Mouse (Mus musculus) forebrain, embryonic 11.5 days (tissue): ENCODE results near the gene Abcb11. TPM values are rescaled to one million over a fixed set of nuclear protein-coding genes. Genes with fewer than 3 reads are reported as not detected.

Experiments
- ATAC-seq: fragments of 200-750 bp; cut with Nextera tagmentation; replicated peaks from 2 replicates; pipeline ENCODE4 v1.8.0; 2017; ENCODE audit warnings: moderate TSS enrichment; ENCODE audit not compliant: low FRiP score
- DNase-seq: peaks from one replicate; pipeline ENCODE4 v3.0.0-alpha.2; 2017; ENCODE audit warnings: low spot score
- H3K27ac ChIP-seq: fragments of 300-500 bp; sonication (generic); 2 replicates; pipeline ENCODE4 v1.5.1; 2014; ENCODE audit warnings: low read depth, low read length
- H3K27me3 ChIP-seq: fragments of 300-500 bp; sonication (generic); 2 replicates; pipeline ENCODE4 v1.6.1; 2014; ENCODE audit warnings: mild to moderate bottlenecking, low read length, mixed read lengths; ENCODE audit not compliant: control insufficient read depth, insufficient read depth
- H3K36me3 ChIP-seq: fragments of 300-500 bp; sonication (generic); 2 replicates; pipeline ENCODE4 v1.6.1; 2014; ENCODE audit warnings: mild to moderate bottlenecking, low read length, moderate library complexity, mixed read lengths; ENCODE audit not compliant: control insufficient read depth, insufficient read depth
- H3K4me1 ChIP-seq: fragments of 300-500 bp; sonication (generic); replicated peaks from 2 replicates; pipeline ENCODE4 v1.6.1; 2014; ENCODE audit warnings: low read length, mixed read lengths; ENCODE audit not compliant: control insufficient read depth, insufficient read depth
- H3K4me2 ChIP-seq: fragments of 300-500 bp; sonication (generic); 2 replicates; pipeline ENCODE4 v1.6.1; 2014; ENCODE audit warnings: low read depth, mild to moderate bottlenecking, low read length, moderate library complexity, mixed read lengths; ENCODE audit not compliant: severe bottlenecking
- H3K4me3 ChIP-seq: fragments of 300-500 bp; sonication (generic); 2 replicates; pipeline ENCODE4 v1.5.1; 2014; ENCODE audit warnings: low read depth, low read length
- H3K9ac ChIP-seq: fragments of 300-500 bp; sonication (generic); 2 replicates; pipeline ENCODE4 v1.6.1; 2014; ENCODE audit warnings: low read length
- H3K9me3 ChIP-seq: fragments of 300-500 bp; sonication (generic); 2 replicates; pipeline ENCODE4 v1.6.1; 2016; ENCODE audit warnings: low read length, mixed read lengths; ENCODE audit not compliant: control insufficient read depth
- WGBS: fragments of 180-500 bp; shearing (Covaris S2); extraction: QIAGEN DNeasy Blood & Tissue Kit; methylation state at CpG from one replicate; pipeline ENCODE4 v1.1.7; 2014; 5-methylcytosine and 5-hydroxymethylcytosine counted together
- polyA plus RNA-seq: library from polyadenylated mRNA; unstranded; fragments of >200 nt; fragmentation: Nextera tagmentation; extraction: Ambion mirVana; gene quantifications from 2 replicates; pipeline ENCODE4 v1.2.1, GENCODE M21; 2014

Gene Abcb11
- polyA plus RNA-seq, 1 experiment from 2014 or later = not detected

DNA sequence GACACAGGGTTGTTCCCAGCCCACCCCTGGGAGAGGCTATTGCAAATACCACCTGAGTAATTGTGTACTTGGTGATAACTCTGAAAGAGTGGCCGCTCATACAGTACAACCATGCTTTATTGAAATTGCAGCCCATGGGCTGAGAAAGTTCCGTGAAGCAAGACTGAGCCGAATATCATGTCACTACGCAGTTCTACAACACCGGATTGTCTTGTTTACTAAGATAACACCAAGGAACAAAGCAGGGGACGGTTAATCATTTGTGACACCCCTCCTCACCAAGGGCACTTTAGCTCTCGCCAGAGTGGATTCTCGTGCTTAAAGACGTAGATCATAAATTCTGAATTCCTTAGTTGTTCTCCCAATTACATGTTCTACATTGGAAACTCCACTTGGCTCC is 103.1 kb downstream of the Abcb11 start:
- H3K9me3 ChIP-seq = no peaks in the 10 kb centered on the region
- no peaks in the 10 kb centered on the region for H3K4me1 ChIP-seq
- H3K27me3 ChIP-seq = peaks cover 2% of the 10 kb centered on the region; the same call in 1 of the 2 replicates
- no peak overlapping the region for H3K4me3 ChIP-seq
- H3K9ac ChIP-seq = no peak overlapping the region
- H3K27ac ChIP-seq = no peak overlapping the region
- DNase-seq (no peak), ATAC-seq (no peak)
- 93% methylated on average over 9 of the region's 9 CpGs for WGBS
- H3K36me3 ChIP-seq = no peaks in the 10 kb centered on the region
- no peak overlapping the region for H3K4me2 ChIP-seq

DNA sequence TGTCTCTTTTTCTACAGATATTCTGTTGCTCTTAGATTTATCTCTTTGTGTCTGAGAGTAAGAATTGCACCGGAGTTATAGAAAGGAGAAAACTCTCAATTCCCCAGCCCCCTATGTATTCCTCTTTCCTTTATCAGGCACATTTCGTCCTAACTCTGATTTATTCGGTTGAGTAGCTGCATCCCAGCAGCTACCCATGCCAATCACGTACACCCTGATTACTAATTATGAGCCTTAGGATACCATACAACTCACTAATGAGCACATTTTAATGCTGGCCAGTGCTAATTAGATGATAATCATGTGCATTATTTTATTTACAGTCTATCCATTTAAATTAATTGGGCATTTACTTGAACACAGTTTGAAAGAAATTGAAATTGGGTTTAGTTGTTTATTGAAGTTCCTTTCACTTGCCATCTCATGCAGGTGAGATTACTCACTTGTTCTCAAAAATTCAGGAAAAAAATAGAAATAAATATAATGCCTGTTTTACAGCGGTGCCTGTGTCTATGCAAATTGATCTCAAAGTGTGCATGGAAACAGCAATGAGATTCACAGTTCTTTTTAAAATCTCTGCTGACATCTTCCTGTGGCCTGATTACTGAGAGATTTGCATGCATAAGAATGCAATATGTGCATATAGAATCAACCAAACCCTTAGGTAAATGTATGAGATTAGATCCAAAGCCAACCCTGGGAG is 107.3 kb downstream of the Abcb11 start:
- WGBS = 46% methylated on average over 5 of the region's 5 CpGs
- DNase-seq (no peak), ATAC-seq (peak; percentile 91)
- H3K4me1 ChIP-seq = no peaks in the 10 kb centered on the region
- H3K36me3 ChIP-seq = no peaks in the 10 kb centered on the region
- H3K4me3 ChIP-seq = no peak overlapping the region
- H3K27ac ChIP-seq = no peak overlapping the region
- H3K9ac ChIP-seq = no peak overlapping the region
- peaks cover 2% of the 10 kb centered on the region; the same call in 1 of the 2 replicates for H3K27me3 ChIP-seq
- H3K4me2 ChIP-seq = no peak overlapping the region
- no peaks in the 10 kb centered on the region for H3K9me3 ChIP-seq

DNA sequence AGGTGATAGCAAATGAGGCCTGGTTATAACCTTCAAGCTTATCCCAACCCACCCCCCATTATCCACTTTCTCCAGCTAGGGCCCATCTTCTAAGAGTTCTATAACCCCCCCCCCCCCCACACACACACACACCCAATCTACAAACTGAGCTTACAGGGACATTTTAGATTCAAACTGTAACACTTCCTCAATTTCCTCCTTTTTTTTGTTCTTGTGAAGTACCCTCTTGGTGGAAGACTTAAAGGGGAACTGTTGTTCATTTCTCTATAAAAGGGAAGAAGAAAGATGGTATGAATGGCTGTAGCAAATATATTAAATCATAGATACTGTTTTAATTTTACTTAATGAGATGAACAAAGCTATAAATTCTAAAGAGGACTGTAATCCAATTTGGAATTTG is 110.3 kb downstream of the Abcb11 start:
- no peak for DNase-seq
- no peaks in the 10 kb centered on the region for H3K27me3 ChIP-seq
- no peaks in the 10 kb centered on the region for H3K9me3 ChIP-seq
- H3K9ac ChIP-seq = no peak overlapping the region
- no peak overlapping the region for H3K27ac ChIP-seq
- no peak overlapping the region for H3K4me2 ChIP-seq
- H3K4me1 ChIP-seq = no peaks in the 10 kb centered on the region
- no peaks in the 10 kb centered on the region for H3K36me3 ChIP-seq
- no peak overlapping the region for H3K4me3 ChIP-seq
- no peak for ATAC-seq

GRCm38 (mm10) chr2:69230137-69230536 is 112.3 kb downstream of the Abcb11 start:
- Histone ChIP-seq H3K9me3 (no peaks in the 10 kb centered on the region), H3K27ac (no peak overlapping the region), H3K27me3 (no peaks in the 10 kb centered on the region), H3K9ac (no peak overlapping the region), H3K36me3 (no peaks in the 10 kb centered on the region), H3K4me2 (no peak overlapping the region), H3K4me1 (no peaks in the 10 kb centered on the region), H3K4me3 (no peak overlapping the region)
- ATAC-seq = no peak
- 90% methylated on average over 2 of the region's 2 CpGs for WGBS
- no peak for DNase-seq

DNA sequence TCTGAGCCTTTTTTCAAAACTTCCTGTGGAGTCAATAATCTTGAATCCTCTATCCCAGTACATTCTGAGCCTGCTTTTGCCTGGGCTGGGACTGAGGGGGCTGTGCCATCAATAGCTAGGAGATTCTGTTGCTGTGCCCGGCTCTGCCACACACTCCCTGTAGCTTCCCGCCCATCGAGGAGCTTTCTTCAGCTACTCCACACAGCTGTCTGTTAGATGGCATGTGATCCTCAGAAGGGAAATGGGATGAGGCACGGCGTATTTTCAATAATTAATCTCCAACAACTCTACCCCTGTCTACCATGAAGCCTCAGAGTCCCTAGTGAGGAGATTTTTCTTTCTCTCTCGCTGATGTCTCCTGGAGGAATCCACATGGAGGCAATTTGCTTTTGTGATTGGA is 113.8 kb downstream of the Abcb11 start:
- Histone ChIP-seq H3K4me2 (no peak overlapping the region), H3K27me3 (no peaks in the 10 kb centered on the region), H3K36me3 (no peaks in the 10 kb centered on the region), H3K9me3 (no peaks in the 10 kb centered on the region), H3K4me1 (no peaks in the 10 kb centered on the region), H3K27ac (no peak overlapping the region), H3K4me3 (no peak overlapping the region), H3K9ac (no peak overlapping the region)
- WGBS = 87% methylated on average over 6 of the region's 6 CpGs
- DNase-seq (no peak), ATAC-seq (no peak)

- no peaks in the 10 kb centered on the region for H3K36me3 ChIP-seq
- DNase-seq = no peak
- no peak for ATAC-seq
- no peak overlapping the region for H3K27ac ChIP-seq
- H3K9me3 ChIP-seq = no peaks in the 10 kb centered on the region
- H3K4me1 ChIP-seq = no peaks in the 10 kb centered on the region
- 91% methylated on average over 9 of the region's 9 CpGs for WGBS
- no peak overlapping the region for H3K4me3 ChIP-seq
- H3K9ac ChIP-seq = no peak overlapping the region
- no peaks in the 10 kb centered on the region for H3K27me3 ChIP-seq
- H3K4me2 ChIP-seq = no peak overlapping the region
Observed at GRCm38 (mm10) chr2:69226876-69227275, 115.5 kb downstream of the Abcb11 start.

GRCm38 (mm10) chr2:69224724-69225123 is 117.7 kb downstream of the Abcb11 start:
- WGBS = 54% methylated on average over 2 of the region's 2 CpGs
- Histone ChIP-seq H3K27me3 (no peaks in the 10 kb centered on the region), H3K4me3 (no peak overlapping the region), H3K4me1 (no peaks in the 10 kb centered on the region), H3K9me3 (no peaks in the 10 kb centered on the region), H3K4me2 (no peak overlapping the region), H3K9ac (no peak overlapping the region), H3K36me3 (no peaks in the 10 kb centered on the region), H3K27ac (no peak overlapping the region)
- no peak for DNase-seq
- no peak for ATAC-seq

DNA sequence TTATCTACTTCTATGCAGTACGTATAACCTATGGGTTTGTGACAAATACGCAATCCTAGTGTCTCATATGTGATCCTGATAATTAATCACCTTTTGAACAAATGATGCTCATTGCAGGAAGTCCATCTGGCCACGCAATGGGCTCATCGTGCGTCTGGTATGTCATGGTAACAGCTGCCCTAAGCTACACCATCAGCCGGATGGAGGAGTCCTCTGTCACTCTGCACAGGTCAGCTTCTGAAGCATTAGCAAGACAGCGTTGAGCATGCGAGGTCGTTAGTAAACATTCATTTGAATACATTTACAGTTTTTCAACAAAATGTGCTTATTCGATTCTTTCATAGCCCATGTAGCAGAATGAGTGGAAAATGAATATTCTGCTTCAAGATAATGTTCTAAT is 119.6 kb downstream of the Abcb11 start:
- H3K9ac ChIP-seq = no peak overlapping the region
- no peaks in the 10 kb centered on the region for H3K4me1 ChIP-seq
- H3K4me3 ChIP-seq = no peak overlapping the region
- ATAC-seq = no peak
- no peaks in the 10 kb centered on the region for H3K27me3 ChIP-seq
- DNase-seq = no peak
- no peaks in the 10 kb centered on the region for H3K9me3 ChIP-seq
- WGBS = 82% methylated on average over 10 of the region's 10 CpGs
- no peak overlapping the region for H3K27ac ChIP-seq
- H3K4me2 ChIP-seq = no peak overlapping the region
- no peaks in the 10 kb centered on the region for H3K36me3 ChIP-seq

DNA sequence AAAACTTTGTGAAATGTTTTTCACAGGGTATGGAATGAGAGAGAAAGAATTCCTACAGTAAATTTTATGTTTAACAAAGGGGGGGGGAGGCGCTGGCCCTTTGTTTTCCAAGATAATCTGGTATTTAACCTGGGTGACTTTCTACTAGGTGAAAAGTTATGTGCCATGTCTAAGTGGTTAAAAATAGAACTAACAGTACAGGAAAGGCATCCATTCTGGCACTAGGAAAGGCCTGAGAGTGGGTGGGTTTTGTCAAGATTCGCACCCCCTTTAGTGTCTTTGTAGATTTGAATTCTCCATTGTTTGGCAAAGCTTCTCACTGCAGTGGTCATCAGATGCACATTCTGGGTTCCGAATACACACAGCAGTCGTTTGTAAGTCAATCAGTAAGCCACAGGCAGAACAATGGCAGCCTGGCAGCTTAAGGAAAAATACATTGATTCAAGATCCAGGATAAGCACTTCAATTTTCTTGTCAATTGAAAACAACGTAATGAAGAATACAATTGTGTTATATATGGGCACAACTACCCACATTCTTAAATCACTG is 120.5 kb downstream of the Abcb11 start:
- H3K9me3 ChIP-seq = no peaks in the 10 kb centered on the region
- no peak overlapping the region for H3K4me3 ChIP-seq
- no peak for DNase-seq
- WGBS = 34% methylated on average over 5 of the region's 5 CpGs
- no peaks in the 10 kb centered on the region for H3K36me3 ChIP-seq
- H3K27me3 ChIP-seq = no peaks in the 10 kb centered on the region
- no peak overlapping the region for H3K4me2 ChIP-seq
- H3K9ac ChIP-seq = no peak overlapping the region
- no peaks in the 10 kb centered on the region for H3K4me1 ChIP-seq
- H3K27ac ChIP-seq = no peak overlapping the region
- no peak for ATAC-seq
